Mouse (Mus musculus) cerebellum, adult 2 months (tissue): ENCODE results near the gene Ttc34. TPM values are rescaled to one million over a fixed set of nuclear protein-coding genes. Genes with fewer than 3 reads are reported as not detected.

ENCODE experiments used
- DNase-seq, 2 experiments: peaks; one replicate each; pipeline ENCODE4 v3.0.0; 2021
- H3K27ac ChIP-seq: fragments of 200-500 bp; 2 replicates; pipeline ENCODE4 v1.5.1; 2012; ENCODE audit warnings: low read length, control low read depth, inconsistent platforms; ENCODE audit not compliant: insufficient read depth
- H3K27me3 ChIP-seq: fragments of 200-500 bp; 2 replicates; pipeline ENCODE4 v1.6.1; 2012; ENCODE audit warnings: inconsistent platforms, mild to moderate bottlenecking, low read length, moderate library complexity; ENCODE audit not compliant: control insufficient read depth, insufficient read depth
- H3K4me1 ChIP-seq: fragments of 200-500 bp; 2 replicates; pipeline ENCODE4 v1.6.1; 2011; ENCODE audit warnings: low read length; ENCODE audit not compliant: control insufficient read depth, insufficient read depth
- H3K4me3 ChIP-seq: fragments of 200-500 bp; replicated peaks from 2 replicates; pipeline ENCODE3; 2011; ENCODE audit warnings: mild to moderate bottlenecking, low read depth, low read length, control low read depth; ENCODE audit not compliant: insufficient read depth
- CTCF ChIP-seq: fragments of 200-500 bp; IDR thresholded peaks from 2 replicates; pipeline ENCODE4 v1.5.1; 2011; ENCODE audit warnings: low read depth, mild to moderate bottlenecking, control low read depth, low read length, moderate library complexity, borderline replicate concordance; ENCODE audit not compliant: insufficient read depth
- POLR2A ChIP-seq: fragments of 200-500 bp; IDR thresholded peaks from 2 replicates; pipeline ENCODE4 v1.6.1; 2011; ENCODE audit warnings: low read length, control low read depth, borderline replicate concordance; ENCODE audit not compliant: insufficient read depth
- WGBS: fragments of 180-500 bp; shearing (Covaris S2); methylation state at CpG from one replicate; pipeline ENCODE4 v1.1.7; 2018; 5-methylcytosine and 5-hydroxymethylcytosine counted together
- polyA plus RNA-seq: library from polyadenylated mRNA; depleted of rRNA; stranded (reverse); fragments of >200 nt; gene quantifications from 2 replicates; pipeline ENCODE4 v1.2.3, GENCODE M21; 2012

Gene Ttc34
- polyA plus RNA-seq, 1 experiment = 2.6 TPM

DNA sequence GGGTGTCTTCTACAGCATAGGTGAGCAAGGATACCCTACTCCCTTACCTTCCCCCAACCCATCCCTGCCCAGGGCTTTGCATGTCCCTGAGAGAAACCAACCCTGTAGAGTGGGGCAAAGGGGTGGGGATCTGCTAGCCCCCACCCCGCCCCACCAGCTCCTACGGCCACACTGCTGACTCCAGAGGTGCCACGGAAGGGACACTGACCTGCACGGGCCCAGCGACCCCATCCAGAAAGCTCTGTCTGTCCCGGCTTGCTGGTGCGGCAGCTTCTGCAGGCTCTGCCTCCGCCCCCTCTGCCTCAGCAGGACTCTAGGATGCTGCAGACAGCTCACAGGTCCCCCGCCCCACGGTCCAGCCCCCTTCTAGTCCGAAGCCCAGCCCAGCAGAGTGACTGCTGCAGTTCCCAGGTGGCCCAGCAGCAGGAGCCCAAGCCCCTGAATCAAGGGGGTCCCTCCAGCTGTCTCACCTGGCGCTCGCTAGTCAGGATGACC lies 34.5 kb downstream of the Ttc34 start:
- 8% methylated on average over 13 of the region's 13 CpGs for WGBS
- TF ChIP-seq POLR2A = no peak
- no peak for TF ChIP-seq CTCF
- Histone ChIP-seq H3K27me3 (0 out of 2 replicates have a peak, but pooled peaks cover 1% of the 10 kb centered on the region), H3K27ac (no peak overlapping the region), H3K4me1 (no peaks in the 10 kb centered on the region; the same call in 1 of the 2 replicates), H3K4me3 (no peak overlapping the region)
- no peak for DNase-seq

GRCm38 (mm10) chr4:154873186-154873585 lies 35.9 kb downstream of the Ttc34 start:
- Histone ChIP-seq H3K27ac (no peak overlapping the region), H3K4me3 (no peak overlapping the region), H3K27me3 (0 out of 2 replicates have a peak, but pooled peaks cover 1% of the 10 kb centered on the region), H3K4me1 (no peaks in the 10 kb centered on the region; the same call in none of the 2 replicates)
- DNase-seq = no peak
- TF ChIP-seq CTCF = no peak
- no peak for TF ChIP-seq POLR2A
- WGBS = 68% methylated on average over 6 of the region's 6 CpGs

DNA sequence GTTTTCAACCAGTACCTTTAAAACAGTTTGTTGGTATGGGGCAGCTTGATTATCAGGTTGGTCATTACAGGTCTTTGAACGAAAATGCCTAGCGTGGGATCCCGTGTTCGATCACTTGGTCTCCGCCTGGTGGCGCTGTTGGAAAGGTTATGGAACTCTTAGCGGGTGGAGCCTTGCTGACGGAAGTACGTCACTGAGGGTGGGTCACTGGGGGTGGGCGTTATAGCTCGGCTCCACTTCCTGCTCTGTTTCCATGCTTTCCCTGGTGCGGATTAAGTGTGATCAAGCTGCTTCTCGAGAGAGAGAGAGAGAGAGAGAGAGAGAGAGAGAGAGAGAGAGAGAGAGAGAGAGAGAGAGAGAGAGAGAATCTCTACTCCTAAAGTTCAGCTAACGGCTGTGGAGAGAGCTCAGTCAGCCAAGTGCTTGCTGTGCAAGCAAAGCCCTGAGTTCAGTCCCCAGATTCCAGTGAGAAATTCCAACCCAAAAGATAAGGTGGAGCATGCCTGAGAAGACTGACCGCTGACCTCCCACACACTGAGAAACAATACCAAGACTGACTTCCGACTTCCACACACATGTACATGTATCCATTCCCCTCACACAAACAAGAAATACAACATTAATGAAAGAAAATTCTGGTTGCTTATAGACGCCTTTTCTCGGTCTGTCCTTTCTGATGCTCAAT lies 40.7 kb downstream of the Ttc34 start:
- H3K27ac ChIP-seq = peak overlapping the region; percentile 49
- H3K27me3 ChIP-seq = no peaks in the 10 kb centered on the region
- WGBS = 9% methylated on average over 18 of the region's 18 CpGs
- H3K4me3 ChIP-seq = peak overlapping the region; percentile 46
- DNase-seq = peak; percentile 90 to 94
- TF ChIP-seq CTCF (peak; percentile 97), POLR2A (peak; percentile 67; the same call in 1 of the 2 replicates)
- H3K4me1 ChIP-seq = peaks cover 5% of the 10 kb centered on the region

GRCm38 (mm10) chr4:154880730-154881129 lies 43.5 kb downstream of the Ttc34 start:
- H3K27me3 ChIP-seq = no peaks in the 10 kb centered on the region
- no peak overlapping the region for H3K4me3 ChIP-seq
- H3K4me1 ChIP-seq = peaks cover 13% of the 10 kb centered on the region
- no peak for DNase-seq
- TF ChIP-seq CTCF (no peak), POLR2A (no peak)
- no peak overlapping the region for H3K27ac ChIP-seq
- 55% methylated on average over 6 of the region's 6 CpGs for WGBS

GRCm38 (mm10) chr4:154882014-154882659 lies 44.9 kb downstream of the Ttc34 start:
- peaks cover 25% of the 10 kb centered on the region for H3K4me1 ChIP-seq
- H3K4me3 ChIP-seq = no peak overlapping the region
- TF ChIP-seq CTCF (no peak), POLR2A (no peak)
- 26% methylated on average over 14 of the region's 14 CpGs for WGBS
- DNase-seq = no peak
- H3K27ac ChIP-seq = no peak overlapping the region
- H3K27me3 ChIP-seq = no peaks in the 10 kb centered on the region

DNA sequence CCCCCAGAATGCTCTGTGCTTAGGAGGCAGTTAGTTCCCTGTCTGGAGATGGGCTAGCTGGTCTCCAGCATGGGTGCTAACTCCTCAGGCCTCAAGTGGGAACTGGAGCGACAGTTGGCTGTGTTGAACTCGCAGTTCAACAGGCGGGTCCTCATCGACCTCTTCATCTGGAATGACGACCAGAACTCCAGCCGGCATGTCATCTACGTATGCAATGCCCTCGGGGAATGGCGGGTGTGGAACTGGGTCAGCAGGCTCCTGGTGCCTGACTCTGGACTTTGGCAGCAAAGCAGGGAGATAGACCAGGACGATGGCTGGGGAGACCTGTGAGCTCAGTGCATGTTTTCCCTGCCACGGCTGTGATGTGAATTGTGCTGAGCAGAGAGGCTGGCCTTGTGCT lies 48.2 kb downstream of the Ttc34 start:
- H3K4me1 ChIP-seq = peaks cover 28% of the 10 kb centered on the region
- no peak overlapping the region for H3K4me3 ChIP-seq
- no peak overlapping the region for H3K27ac ChIP-seq
- DNase-seq = no peak
- no peak for TF ChIP-seq CTCF
- no peak for TF ChIP-seq POLR2A
- 37% methylated on average over 11 of the region's 11 CpGs for WGBS
- no peaks in the 10 kb centered on the region for H3K27me3 ChIP-seq

GRCm38 (mm10) chr4:154886876-154887592 lies 49.8 kb downstream of the Ttc34 start:
- WGBS = 6% methylated on average over 13 of the region's 13 CpGs
- Histone ChIP-seq H3K4me1 (peaks cover 34% of the 10 kb centered on the region), H3K27me3 (no peaks in the 10 kb centered on the region), H3K27ac (peak overlapping the region; percentile 89), H3K4me3 (no peak overlapping the region)
- TF ChIP-seq POLR2A (no peak), CTCF (no peak)
- peak; percentile 61 to 69 for DNase-seq
